Mouse (Mus musculus): ENCODE data around the gene Stk25. TPM values are rescaled to one million over a fixed set of nuclear protein-coding genes. Genes with fewer than 3 reads are reported as not detected.

The Stk25 gene
- total RNA-seq, 4 experiments from 2014 or later, result 350 to 369 (median 358) TPM

GRCm38 (mm10) chr1:93608696-93609245, 49.7 kb downstream of the Stk25 start:
- no peak for DNase-seq (ENCODE audit: low spot score in 2 of 2)

GRCm38 (mm10) chr1:93607090-93608083, 51.1 kb downstream of the Stk25 start:
- DNase-seq (ENCODE audit: low spot score in 2 of 2), result no peak

- DNase-seq (ENCODE audit: low spot score in 2 of 2), result no peak
Measured at GRCm38 (mm10) chr1:93603921-93604320, 54.5 kb downstream of the Stk25 start.

- DNase-seq (ENCODE audit: low spot score in 2 of 2), result no peak
Measured at GRCm38 (mm10) chr1:93602911-93603310, 55.5 kb downstream of the Stk25 start.

- DNase-seq (ENCODE audit: low spot score in 2 of 2), result no peak
Measured at GRCm38 (mm10) chr1:93595916-93596315, 62.5 kb downstream of the Stk25 start.

GRCm38 (mm10) chr1:93593960-93594359, 64.5 kb downstream of the Stk25 start:
- DNase-seq (ENCODE audit: low spot score in 2 of 2), result no peak

- DNase-seq (ENCODE audit: low spot score in 2 of 2), result no peak
Measured at GRCm38 (mm10) chr1:93588346-93588745, 70.1 kb downstream of the Stk25 start.

GRCm38 (mm10) chr1:93581545-93581944, 76.9 kb downstream of the Stk25 start:
- DNase-seq (ENCODE audit: low spot score in 2 of 2), result no peak

- peak; percentile 13 to 75 for DNase-seq (ENCODE audit: low spot score in 2 of 2)
Measured at GRCm38 (mm10) chr1:93577861-93578260, 80.6 kb downstream of the Stk25 start.

- DNase-seq (ENCODE audit: low spot score in 2 of 2), result no peak
Measured at GRCm38 (mm10) chr1:93577066-93577465, 81.4 kb downstream of the Stk25 start.

Other genes with a start within 250 kb of the Stk25 start
- 100 to 1,000 TPM; 148 to 174 (median 161) TPM for gene Hdlbp, start 179.8 kb downstream of the Stk25 start, total RNA-seq (2022)
- 10 to 100 TPM; 12.2 to 13.9 (median 12.8) TPM for gene Farp2, start 146.6 kb downstream of the Stk25 start, total RNA-seq (2022)
- 10 to 100 TPM; 26.6 to 35.9 (median 30.8) TPM for gene Bok, start 27.0 kb upstream of the Stk25 start, total RNA-seq (2022)
- gene Atg4b, start 92.8 kb upstream of the Stk25 start, total RNA-seq (2022), result 10 to 100 TPM; 77.7 to 85.0 (median 79.6) TPM
- 10 to 100 TPM; 33.6 to 45.6 (median 42.1) TPM for gene Thap4, start 96.2 kb upstream of the Stk25 start, total RNA-seq (2022)
- gene Dtymk, start 143.3 kb upstream of the Stk25 start, total RNA-seq (2022), result 10 to 100 TPM; 45.2 to 50.9 (median 46.1) TPM
- 10 to 100 TPM; 11.8 to 14.5 (median 13.9) TPM for gene Ing5, start 145.3 kb upstream of the Stk25 start, total RNA-seq (2022)
- 10 to 100 TPM; 11.0 to 18.3 (median 15.6) TPM for gene D2hgdh, start 166.2 kb upstream of the Stk25 start, total RNA-seq (2022)
- under 1 TPM in 2 of 4 experiments, not detected in 2; 0.13 to 0.14 TPM for gene Gal3st2, start 202.6 kb upstream of the Stk25 start, total RNA-seq (2022)